Mouse (Mus musculus): ENCODE results near the gene Pdcd4. TPM values are rescaled to one million over a fixed set of nuclear protein-coding genes. Genes with fewer than 3 reads are reported as not detected.

Pdcd4 gene
- polyA plus RNA-seq, 1 experiment from 2014 or later = 115 TPM

Other genes starting within 250 kb of the Pdcd4 start
- 5.8 and 7.9 TPM in 2 replicates for gene Rbm20, start 214.9 kb upstream of the Pdcd4 start, polyA plus RNA-seq (2015; fragmentation: Nextera tagmentation; extraction: Ambion mirVana)
- gene Shoc2, start 52.1 kb downstream of the Pdcd4 start, polyA plus RNA-seq (2015; fragmentation: Nextera tagmentation; extraction: Ambion mirVana) = 55.7 and 59.6 TPM in 2 replicates
- 146 and 153 TPM in 2 replicates for gene Bbip1, start 52.4 kb downstream of the Pdcd4 start, polyA plus RNA-seq (2015; fragmentation: Nextera tagmentation; extraction: Ambion mirVana)
- 1.1 TPM in 2 replicates for gene Adra2a, start 151.9 kb downstream of the Pdcd4 start, polyA plus RNA-seq (2015; fragmentation: Nextera tagmentation; extraction: Ambion mirVana)